12 mouse cellular contexts compared by ENCODE assay signal in genomic region chr8:109106971-109107370, GRCm38 (mm10).
DNase-seq lines count a peak whose midpoint lies in the region; ATAC-seq and TF ChIP-seq lines count a peak whose summit lies in the region.
"Had no signal": no experiment of that assay in that cellular context is flagged by ENCODE, and none has a peak within 500 bp of the region (broad histone marks: within the 10 kb centered on the region; RNA-seq: fewer than 3 reads in every experiment).

No protein-coding gene starts in this region.

- TF ChIP-seq EP300 in lung, postnatal 0 days (IDR thresholded peaks at IDR 0.05): no peak

- H3K27ac ChIP-seq in forebrain, embryonic 10.5 days: 0 out of 2 replicates have a peak overlapping the region, but pooled peaks have one; percentile 35
- no peak overlapping the region for H3K27ac ChIP-seq in forebrain, embryonic 15.5 days (replicated peaks)
- no peak overlapping the region for H3K27ac ChIP-seq in lung, postnatal 0 days (ENCODE audit: low read length)
- H3K27ac ChIP-seq in embryonic facial prominence, embryonic 14.5 days (replicated peaks; ENCODE audit: low read depth, low read length): no peak overlapping the region
- no peak overlapping the region for H3K27ac ChIP-seq in layer of hippocampus, adult 2 months
- H3K27ac ChIP-seq: liver, embryonic 14.5 days had no signal

- H3K9ac ChIP-seq in forebrain, embryonic 15.5 days (replicated peaks): no peak overlapping the region
- no peak overlapping the region for H3K9ac ChIP-seq in lung, postnatal 0 days (replicated peaks; ENCODE audit: low read depth)
- H3K9ac ChIP-seq in embryonic facial prominence, embryonic 14.5 days (ENCODE audit: low read depth, low read length): peak overlapping the region; percentile 39; the same call in 1 of the 2 replicates
- H3K9ac ChIP-seq: forebrain, postnatal 0 days; liver, embryonic 14.5 days had no signal

- H3K4me2 ChIP-seq in forebrain, embryonic 15.5 days (replicated peaks): no peak overlapping the region
- no peak overlapping the region for H3K4me2 ChIP-seq in lung, postnatal 0 days (replicated peaks; ENCODE audit: low read depth, low read length)
- peak overlapping the region; percentile 40 for H3K4me2 ChIP-seq in embryonic facial prominence, embryonic 14.5 days (ENCODE audit: low read depth, low read length)

- DNase-seq in forebrain, embryonic 10.5 days (ENCODE audit: extremely low spot score, low spot score): no peak
- peak; percentile 8 for DNase-seq in lung, postnatal 0 days (ENCODE audit: low spot score)
- no peak for DNase-seq in lung, postnatal 36 days
- peak; percentile 66 for DNase-seq in embryonic facial prominence, embryonic 14.5 days (ENCODE audit: low spot score)
- peak; percentile 61 for DNase-seq in mesoderm, embryonic 11.5 days (ENCODE audit: low read depth, low spot score)
- DNase-seq in thymus, postnatal 10 days (ENCODE audit: low spot score in 2 of 2): no peak
- DNase-seq in layer of hippocampus, adult 2 months (ENCODE audit: low spot score in 2 of 2): no peak
- DNase-seq: cerebellum, postnatal 10 days; forebrain, postnatal 0 days; kidney, adult 9 months had no signal

- no peaks in the 10 kb centered on the region for H3K36me3 ChIP-seq in forebrain, embryonic 10.5 days (replicated peaks)
- H3K36me3 ChIP-seq in forebrain, embryonic 15.5 days: no peaks in the 10 kb centered on the region
- no peaks in the 10 kb centered on the region for H3K36me3 ChIP-seq in lung, postnatal 0 days (ENCODE audit: insufficient read depth, low read length)
- no peaks in the 10 kb centered on the region for H3K36me3 ChIP-seq in embryonic facial prominence, embryonic 14.5 days (ENCODE audit: control insufficient read depth, insufficient read depth, low read length)

- H3K4me3 ChIP-seq in forebrain, embryonic 10.5 days: no peak overlapping the region
- no peak overlapping the region for H3K4me3 ChIP-seq in forebrain, embryonic 15.5 days
- no peak overlapping the region for H3K4me3 ChIP-seq in lung, postnatal 0 days (ENCODE audit: low read depth, low read length)
- H3K4me3 ChIP-seq in embryonic facial prominence, embryonic 14.5 days (ENCODE audit: low read depth, low read length): no peak overlapping the region
- no peak overlapping the region for H3K4me3 ChIP-seq in layer of hippocampus, adult 2 months

- peaks cover 28% of the 10 kb centered on the region for H3K4me1 ChIP-seq in forebrain, embryonic 10.5 days
- H3K4me1 ChIP-seq in forebrain, embryonic 15.5 days: no peaks in the 10 kb centered on the region
- no peaks in the 10 kb centered on the region for H3K4me1 ChIP-seq in lung, postnatal 0 days (ENCODE audit: insufficient read depth, low read depth, low read length)
- peaks cover 34% of the 10 kb centered on the region for H3K4me1 ChIP-seq in embryonic facial prominence, embryonic 14.5 days (ENCODE audit: control insufficient read depth, insufficient read depth, low read length)

- TF ChIP-seq CTCF in lung, postnatal 0 days (IDR thresholded peaks at IDR 0.05): no peak
- TF ChIP-seq CTCF in layer of hippocampus, adult 2 months (conservative IDR thresholded peaks at IDR 0.05): no peak

- ATAC-seq in forebrain, embryonic 15.5 days (replicated peaks): no peak
- ATAC-seq in lung, postnatal 0 days: no peak
- ATAC-seq in embryonic facial prominence, embryonic 14.5 days (ENCODE audit: low read depth): no peak
- ATAC-seq: forebrain, postnatal 0 days had no signal

- no peaks in the 10 kb centered on the region for H3K9me3 ChIP-seq in forebrain, embryonic 10.5 days
- H3K9me3 ChIP-seq in forebrain, embryonic 15.5 days: no peaks in the 10 kb centered on the region
- no peaks in the 10 kb centered on the region for H3K9me3 ChIP-seq in lung, postnatal 0 days (ENCODE audit: low read length)
- H3K9me3 ChIP-seq in embryonic facial prominence, embryonic 14.5 days (ENCODE audit: control insufficient read depth, low read length): no peaks in the 10 kb centered on the region

- no peaks in the 10 kb centered on the region for H3K27me3 ChIP-seq in forebrain, embryonic 10.5 days (ENCODE audit: poor library complexity, severe bottlenecking)
- no peaks in the 10 kb centered on the region for H3K27me3 ChIP-seq in forebrain, embryonic 15.5 days
- no peaks in the 10 kb centered on the region for H3K27me3 ChIP-seq in lung, postnatal 0 days (replicated peaks; ENCODE audit: insufficient read depth, low read length)
- no peaks in the 10 kb centered on the region; the same call in 1 of the 2 replicates for H3K27me3 ChIP-seq in embryonic facial prominence, embryonic 14.5 days (replicated peaks; ENCODE audit: control insufficient read depth, insufficient read depth, low read length)

- WGBS in forebrain, embryonic 10.5 days: 64% methylated on average over 9 of the region's 9 CpGs
- WGBS in forebrain, embryonic 15.5 days: 59% methylated on average over 9 of the region's 9 CpGs
- 66% methylated on average over 9 of the region's 9 CpGs for WGBS in lung, postnatal 0 days
- 26% methylated on average over 9 of the region's 9 CpGs for WGBS in embryonic facial prominence, embryonic 14.5 days

Comparison
In these comparisons a context has a peak if more than half of its experiments do, and no peak if none do; other contexts are left out.
1. DNase-seq: peak in lung, postnatal 0 days (single experiment), embryonic facial prominence, embryonic 14.5 days (single experiment) and mesoderm, embryonic 11.5 days (single experiment); none in forebrain, embryonic 10.5 days (single experiment), lung, postnatal 36 days (single experiment), thymus, postnatal 10 days (0 of 2) and layer of hippocampus, adult 2 months (0 of 2).